Mouse (Mus musculus): ENCODE data around the gene Tmem95. TPM values are rescaled to one million over a fixed set of nuclear protein-coding genes. Genes with fewer than 3 reads are reported as not detected.

Tmem95 gene
- polyA plus RNA-seq (2014; fragmentation: Nextera tagmentation; extraction: Ambion mirVana): not detected in 2 replicates

GRCm38 (mm10) chr11:69877878-69878277 lies at the start of gene Tmem95:
TSS of gene Tmem95 (minus strand) at chr11:69878018.
- Histone ChIP-seq H3K9ac (ENCODE audit: low read length) (0 out of 2 replicates have a peak within 1 kb of the TSS, but pooled peaks have one; percentile 13), H3K36me3 (ENCODE audit: control insufficient read depth, insufficient read depth, low read length) (no peaks in the 10 kb centered on the region), H3K4me1 (ENCODE audit: control insufficient read depth, insufficient read depth, low read length) (peaks cover 4% of the 10 kb centered on the region), H3K27ac (ENCODE audit: low read depth, low read length) (no peak within 1 kb of the TSS), H3K4me3 (ENCODE audit: low read depth, low read length) (no peak within 1 kb of the TSS), H3K4me2 (ENCODE audit: low read length) (peak within 1 kb of the TSS; percentile 33; the same call in 1 of the 2 replicates), H3K27me3 (replicated peaks; ENCODE audit: control insufficient read depth, insufficient read depth, low read length) (0 out of 2 replicates have a peak, but pooled peaks cover 7% of the 10 kb centered on the region), H3K9me3 (replicated peaks; ENCODE audit: control insufficient read depth, low read length) (no peaks in the 10 kb centered on the region)
- DNase-seq (ENCODE audit: low spot score): no peak
- WGBS: 88% methylated on average over 11 of the region's 11 CpGs
- ATAC-seq: no peak

- Histone ChIP-seq H3K36me3 (ENCODE audit: control insufficient read depth, insufficient read depth, low read length) (no peaks in the 10 kb centered on the region), H3K27me3 (replicated peaks; ENCODE audit: control insufficient read depth, insufficient read depth, low read length) (no peaks in the 10 kb centered on the region), H3K9ac (ENCODE audit: low read length) (no peak overlapping the region), H3K4me3 (ENCODE audit: low read depth, low read length) (no peak overlapping the region), H3K9me3 (replicated peaks; ENCODE audit: control insufficient read depth, low read length) (no peaks in the 10 kb centered on the region), H3K4me1 (ENCODE audit: control insufficient read depth, insufficient read depth, low read length) (no peaks in the 10 kb centered on the region), H3K4me2 (ENCODE audit: low read length) (no peak overlapping the region), H3K27ac (ENCODE audit: low read depth, low read length) (no peak overlapping the region)
- 96% methylated on average over 2 of the region's 2 CpGs for WGBS
- ATAC-seq (no peak), DNase-seq (ENCODE audit: low spot score) (no peak)
Measured at GRCm38 (mm10) chr11:69927501-69927900, 49.7 kb upstream of the Tmem95 start.

- peaks cover 14% of the 10 kb centered on the region for H3K36me3 ChIP-seq (ENCODE audit: control insufficient read depth, insufficient read depth, low read length)
- H3K4me2 ChIP-seq (ENCODE audit: low read length): no peak overlapping the region
- no peaks in the 10 kb centered on the region for H3K27me3 ChIP-seq (replicated peaks; ENCODE audit: control insufficient read depth, insufficient read depth, low read length)
- DNase-seq (ENCODE audit: low spot score): no peak
- H3K4me1 ChIP-seq (ENCODE audit: control insufficient read depth, insufficient read depth, low read length): peaks cover 15% of the 10 kb centered on the region
- WGBS: 69% methylated on average over 3 of the region's 3 CpGs
- H3K9me3 ChIP-seq (replicated peaks; ENCODE audit: control insufficient read depth, low read length): no peaks in the 10 kb centered on the region
- H3K9ac ChIP-seq (ENCODE audit: low read length): peak overlapping the region; percentile 6; the same call in 1 of the 2 replicates
- no peak overlapping the region for H3K27ac ChIP-seq (ENCODE audit: low read depth, low read length)
- H3K4me3 ChIP-seq (ENCODE audit: low read depth, low read length): no peak overlapping the region
- no peak for ATAC-seq
Measured at GRCm38 (mm10) chr11:69922796-69923195, 45.0 kb upstream of the Tmem95 start.

- DNase-seq (ENCODE audit: low spot score) (no peak), ATAC-seq (no peak)
- 4% methylated on average over 12 of the region's 12 CpGs for WGBS
- H3K36me3 ChIP-seq (ENCODE audit: control insufficient read depth, insufficient read depth, low read length): peaks cover 20% of the 10 kb centered on the region
- peaks cover 15% of the 10 kb centered on the region for H3K4me1 ChIP-seq (ENCODE audit: control insufficient read depth, insufficient read depth, low read length)
- H3K27ac ChIP-seq (ENCODE audit: low read depth, low read length): peak overlapping the region; percentile 94
- H3K9ac ChIP-seq (ENCODE audit: low read length): peak overlapping the region; percentile 70
- H3K4me3 ChIP-seq (ENCODE audit: low read depth, low read length): peak overlapping the region; percentile 97
- no peaks in the 10 kb centered on the region for H3K9me3 ChIP-seq (replicated peaks; ENCODE audit: control insufficient read depth, low read length)
- peak overlapping the region; percentile 71 for H3K4me2 ChIP-seq (ENCODE audit: low read length)
- no peaks in the 10 kb centered on the region for H3K27me3 ChIP-seq (replicated peaks; ENCODE audit: control insufficient read depth, insufficient read depth, low read length)
Measured at GRCm38 (mm10) chr11:69922012-69922756, 44.4 kb upstream of the Tmem95 start.

GRCm38 (mm10) chr11:69921114-69922011 lies 43.5 kb upstream of the Tmem95 start, which contains the start of gene Eif5a:
TSS of gene Eif5a (minus strand) at chr11:69921958.
- peak within 1 kb of the TSS; percentile 93 for H3K9ac ChIP-seq (ENCODE audit: low read length)
- under 1% methylated on average over 77 of the region's 78 CpGs for WGBS
- no peaks in the 10 kb centered on the region for H3K9me3 ChIP-seq (replicated peaks; ENCODE audit: control insufficient read depth, low read length)
- DNase-seq (ENCODE audit: low spot score): peak; percentile 100
- H3K27me3 ChIP-seq (replicated peaks; ENCODE audit: control insufficient read depth, insufficient read depth, low read length): no peaks in the 10 kb centered on the region
- H3K27ac ChIP-seq (ENCODE audit: low read depth, low read length): peak within 1 kb of the TSS; percentile 94
- peak; percentile 96 for ATAC-seq
- H3K4me1 ChIP-seq (ENCODE audit: control insufficient read depth, insufficient read depth, low read length): peaks cover 15% of the 10 kb centered on the region
- peaks cover 28% of the 10 kb centered on the region for H3K36me3 ChIP-seq (ENCODE audit: control insufficient read depth, insufficient read depth, low read length)
- H3K4me2 ChIP-seq (ENCODE audit: low read length): peak within 1 kb of the TSS; percentile 96
- peak within 1 kb of the TSS; percentile 97 for H3K4me3 ChIP-seq (ENCODE audit: low read depth, low read length)

- ATAC-seq: peak; percentile 11
Measured at GRCm38 (mm10) chr11:69920266-69921031, 42.6 kb upstream of the Tmem95 start.

GRCm38 (mm10) chr11:69919661-69920265 lies 41.9 kb upstream of the Tmem95 start:
- no peaks in the 10 kb centered on the region for H3K9me3 ChIP-seq (replicated peaks; ENCODE audit: control insufficient read depth, low read length)
- H3K36me3 ChIP-seq (ENCODE audit: control insufficient read depth, insufficient read depth, low read length): peaks cover 44% of the 10 kb centered on the region
- H3K4me3 ChIP-seq (ENCODE audit: low read depth, low read length): peak overlapping the region; percentile 97
- H3K27me3 ChIP-seq (replicated peaks; ENCODE audit: control insufficient read depth, insufficient read depth, low read length): no peaks in the 10 kb centered on the region
- DNase-seq (ENCODE audit: low spot score) (peak; percentile 82), ATAC-seq (no peak)
- WGBS: under 1% methylated on average over 17 of the region's 17 CpGs
- H3K4me2 ChIP-seq (ENCODE audit: low read length): peak overlapping the region; percentile 96
- peak overlapping the region; percentile 93 for H3K27ac ChIP-seq (ENCODE audit: low read depth, low read length)
- H3K4me1 ChIP-seq (ENCODE audit: control insufficient read depth, insufficient read depth, low read length): peaks cover 23% of the 10 kb centered on the region
- peak overlapping the region; percentile 93 for H3K9ac ChIP-seq (ENCODE audit: low read length)

More at GRCm38 (mm10) chr11:69920266-69921031, 42.6 kb upstream of the Tmem95 start:
- Histone ChIP-seq H3K9me3 (replicated peaks; ENCODE audit: control insufficient read depth, low read length) (no peaks in the 10 kb centered on the region), H3K9ac (ENCODE audit: low read length) (peak overlapping the region; percentile 93), H3K27me3 (replicated peaks; ENCODE audit: control insufficient read depth, insufficient read depth, low read length) (no peaks in the 10 kb centered on the region), H3K27ac (ENCODE audit: low read depth, low read length) (peak overlapping the region; percentile 93), H3K4me2 (ENCODE audit: low read length) (peak overlapping the region; percentile 96), H3K4me1 (ENCODE audit: control insufficient read depth, insufficient read depth, low read length) (peaks cover 16% of the 10 kb centered on the region), H3K4me3 (ENCODE audit: low read depth, low read length) (peak overlapping the region; percentile 97), H3K36me3 (ENCODE audit: control insufficient read depth, insufficient read depth, low read length) (peaks cover 37% of the 10 kb centered on the region)
- under 1% methylated on average over 57 of the region's 65 CpGs for WGBS
- DNase-seq (ENCODE audit: low spot score): peak; percentile 28

GRCm38 (mm10) chr11:69919053-69919452 lies 41.2 kb upstream of the Tmem95 start:
- H3K27ac ChIP-seq (ENCODE audit: low read depth, low read length): no peak overlapping the region
- peak overlapping the region; percentile 96 for H3K4me2 ChIP-seq (ENCODE audit: low read length)
- 89% methylated on average over 9 of the region's 9 CpGs for whole genome bisulfite sequencing
- H3K4me1 ChIP-seq (ENCODE audit: control insufficient read depth, insufficient read depth, low read length): peaks cover 28% of the 10 kb centered on the region
- peak overlapping the region; percentile 97 for H3K4me3 ChIP-seq (ENCODE audit: low read depth, low read length)
- ATAC-seq (no peak), DNase-seq (ENCODE audit: low spot score) (no peak)
- peak overlapping the region; percentile 93 for H3K9ac ChIP-seq (ENCODE audit: low read length)
- no peaks in the 10 kb centered on the region for H3K9me3 ChIP-seq (replicated peaks; ENCODE audit: control insufficient read depth, low read length)
- H3K36me3 ChIP-seq (ENCODE audit: control insufficient read depth, insufficient read depth, low read length): peaks cover 46% of the 10 kb centered on the region
- no peaks in the 10 kb centered on the region for H3K27me3 ChIP-seq (replicated peaks; ENCODE audit: control insufficient read depth, insufficient read depth, low read length)
